Mouse (Mus musculus) liver, embryonic 11.5 days (tissue): ENCODE data around the gene Ofd1. TPM values are rescaled to one million over a fixed set of nuclear protein-coding genes. Genes with fewer than 3 reads are reported as not detected.

Source experiments
- ATAC-seq: fragments of 200-750 bp; cut with Nextera tagmentation; replicated peaks from 2 replicates; pipeline ENCODE4 v1.8.0; 2017; ENCODE audit warnings: moderate number of reproducible peaks, mild to moderate bottlenecking, moderate TSS enrichment, moderate library complexity; ENCODE audit not compliant: low FRiP score
- DNase-seq: peaks from one replicate; pipeline ENCODE4 v3.0.0-alpha.2; 2017; ENCODE audit warnings: low spot score
- H3K27ac ChIP-seq: fragments of 300-500 bp; sonication (generic); 2 replicates; pipeline ENCODE4 v1.5.1; 2014; ENCODE audit warnings: mild to moderate bottlenecking, low read depth, low read length, control low read depth
- H3K27me3 ChIP-seq: fragments of 300-500 bp; sonication (generic); replicated peaks from 2 replicates; pipeline ENCODE4 v1.6.1; 2014; ENCODE audit warnings: low read length, mixed read lengths; ENCODE audit not compliant: control insufficient read depth, insufficient read depth
- H3K36me3 ChIP-seq: fragments of 300-500 bp; sonication (generic); 2 replicates; pipeline ENCODE4 v1.6.1; 2014; ENCODE audit warnings: mild to moderate bottlenecking, low read length, moderate library complexity, mixed read lengths; ENCODE audit not compliant: control insufficient read depth, insufficient read depth
- H3K4me1 ChIP-seq: fragments of 300-500 bp; sonication (generic); replicated peaks from 2 replicates; pipeline ENCODE4 v1.6.1; 2014; ENCODE audit warnings: low read length, mixed read lengths; ENCODE audit not compliant: control insufficient read depth, insufficient read depth
- H3K4me2 ChIP-seq: fragments of 300-500 bp; sonication (generic); 2 replicates; pipeline ENCODE4 v1.6.1; 2014; ENCODE audit warnings: mild to moderate bottlenecking, control low read depth, moderate library complexity
- H3K4me3 ChIP-seq: fragments of 300-500 bp; sonication (generic); 2 replicates; pipeline ENCODE4 v1.5.1; 2014; ENCODE audit warnings: low read depth, low read length, control low read depth
- H3K9ac ChIP-seq: fragments of 300-500 bp; sonication (generic); 2 replicates; pipeline ENCODE4 v1.6.1; 2014; ENCODE audit warnings: low read depth, low read length, control low read depth
- H3K9me3 ChIP-seq: fragments of 300-500 bp; sonication (generic); 2 replicates; pipeline ENCODE4 v1.6.1; 2016; ENCODE audit warnings: low read length, inconsistent platforms, mixed read lengths; ENCODE audit not compliant: control insufficient read depth
- WGBS: fragments of 180-500 bp; shearing (Covaris S2); extraction: QIAGEN DNeasy Blood & Tissue Kit; methylation state at CpG from one replicate; pipeline ENCODE4 v1.1.7; 2014; 5-methylcytosine and 5-hydroxymethylcytosine counted together
- polyA plus RNA-seq: library from polyadenylated mRNA; unstranded; fragments of >200 nt; fragmentation: Nextera tagmentation; extraction: Ambion mirVana; gene quantifications from 2 replicates; pipeline ENCODE4 v1.2.1, GENCODE M21; 2014

Gene Ofd1
- polyA plus RNA-seq, 1 experiment from 2014 or later = 6.9 TPM

- no peaks in the 10 kb centered on the region for H3K9me3 ChIP-seq
- H3K4me1 ChIP-seq = no peaks in the 10 kb centered on the region
- WGBS = 66% methylated on average over 2 of the region's 2 CpGs
- ATAC-seq = no peak
- DNase-seq = no peak
- H3K4me2 ChIP-seq = no peak overlapping the region
- H3K36me3 ChIP-seq = no peaks in the 10 kb centered on the region
- no peak overlapping the region for H3K27ac ChIP-seq
- H3K9ac ChIP-seq = no peak overlapping the region
- peaks cover 4% of the 10 kb centered on the region; the same call in 1 of the 2 replicates for H3K27me3 ChIP-seq
- no peak overlapping the region for H3K4me3 ChIP-seq
Observed at GRCm38 (mm10) chrX:166353412-166353811, 87.1 kb downstream of the Ofd1 start.

GRCm38 (mm10) chrX:166351790-166352189 is 88.7 kb downstream of the Ofd1 start:
- WGBS = 29% methylated on average over 6 of the region's 6 CpGs
- Histone ChIP-seq H3K36me3 (no peaks in the 10 kb centered on the region), H3K27ac (no peak overlapping the region), H3K4me2 (no peak overlapping the region), H3K4me3 (no peak overlapping the region), H3K27me3 (peaks cover 4% of the 10 kb centered on the region; the same call in 1 of the 2 replicates), H3K4me1 (no peaks in the 10 kb centered on the region), H3K9ac (no peak overlapping the region), H3K9me3 (no peaks in the 10 kb centered on the region)
- ATAC-seq = peak; percentile 68; the same call in 1 of the 2 replicates
- no peak for DNase-seq

GRCm38 (mm10) chrX:166348634-166349033 is 91.9 kb downstream of the Ofd1 start:
- ATAC-seq (no peak), DNase-seq (no peak)
- Histone ChIP-seq H3K4me3 (no peak overlapping the region), H3K4me2 (no peak overlapping the region), H3K9me3 (no peaks in the 10 kb centered on the region), H3K27ac (no peak overlapping the region), H3K9ac (no peak overlapping the region), H3K27me3 (0 out of 2 replicates have a peak, but pooled peaks cover 4% of the 10 kb centered on the region), H3K36me3 (no peaks in the 10 kb centered on the region), H3K4me1 (no peaks in the 10 kb centered on the region)
- WGBS = 84% methylated on average over 4 of the region's 4 CpGs

DNA sequence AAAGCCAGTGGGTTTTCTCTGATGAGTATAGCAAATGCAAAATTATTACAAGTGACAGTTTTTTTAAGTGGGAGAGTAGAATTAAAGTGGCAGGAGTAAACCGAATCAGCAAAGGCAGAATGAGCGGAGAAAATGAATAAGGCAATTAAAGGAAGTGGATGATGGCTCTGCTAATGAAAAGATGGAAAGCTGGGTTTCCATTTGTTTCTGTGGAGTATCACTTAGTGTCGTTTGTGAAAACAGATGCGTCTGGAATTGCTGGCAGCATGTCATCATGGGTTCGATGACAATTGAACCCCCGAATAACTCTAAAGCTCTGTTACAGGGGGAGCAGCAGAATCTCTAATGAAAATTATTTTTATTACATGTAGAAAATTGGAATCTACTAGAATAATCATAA is 92.4 kb downstream of the Ofd1 start:
- Histone ChIP-seq H3K36me3 (no peaks in the 10 kb centered on the region), H3K4me1 (no peaks in the 10 kb centered on the region), H3K9ac (no peak overlapping the region), H3K4me2 (no peak overlapping the region), H3K4me3 (no peak overlapping the region), H3K27ac (no peak overlapping the region), H3K27me3 (0 out of 2 replicates have a peak, but pooled peaks cover 4% of the 10 kb centered on the region), H3K9me3 (no peaks in the 10 kb centered on the region)
- ATAC-seq (no peak), DNase-seq (no peak)
- 85% methylated on average over 6 of the region's 6 CpGs for WGBS

GRCm38 (mm10) chrX:166344228-166345015 is 96.1 kb downstream of the Ofd1 start:
- ATAC-seq = no peak
- H3K4me3 ChIP-seq = no peak overlapping the region

GRCm38 (mm10) chrX:166341795-166342194 is 98.7 kb downstream of the Ofd1 start:
- Histone ChIP-seq H3K4me1 (no peaks in the 10 kb centered on the region), H3K27me3 (no peaks in the 10 kb centered on the region; the same call in 1 of the 2 replicates), H3K36me3 (no peaks in the 10 kb centered on the region), H3K4me3 (no peak overlapping the region), H3K9ac (no peak overlapping the region), H3K27ac (no peak overlapping the region), H3K4me2 (no peak overlapping the region), H3K9me3 (no peaks in the 10 kb centered on the region)
- DNase-seq (no peak), ATAC-seq (no peak)
- 77% methylated on average over 6 of the region's 6 CpGs for WGBS

More at GRCm38 (mm10) chrX:166344228-166345015, 96.1 kb downstream of the Ofd1 start:
- no peak overlapping the region for H3K27ac ChIP-seq
- H3K9ac ChIP-seq = no peak overlapping the region
- 46% methylated on average over 10 of the region's 10 CpGs for WGBS
- 0 out of 2 replicates have a peak, but pooled peaks cover 2% of the 10 kb centered on the region for H3K27me3 ChIP-seq
- H3K9me3 ChIP-seq = no peaks in the 10 kb centered on the region
- H3K4me1 ChIP-seq = no peaks in the 10 kb centered on the region
- H3K36me3 ChIP-seq = no peaks in the 10 kb centered on the region
- peak overlapping the region; percentile 13; the same call in 1 of the 2 replicates for H3K4me2 ChIP-seq
- DNase-seq = no peak

Other genes with a start within 250 kb of the Ofd1 start
- gene Gpm6b, start 201.8 kb downstream of the Ofd1 start, polyA plus RNA-seq = 4.5 and 5.1 TPM in 2 replicates
- gene Trappc2, start 130 bp downstream of the Ofd1 start, polyA plus RNA-seq = 24.0 and 25.4 TPM in 2 replicates
- 46.2 and 46.6 TPM in 2 replicates for gene Rab9, start 39.2 kb upstream of the Ofd1 start, polyA plus RNA-seq
- 6.0 and 7.8 TPM in 2 replicates for gene Tceanc, start 77.9 kb upstream of the Ofd1 start, polyA plus RNA-seq
- gene Egfl6, start 145.0 kb upstream of the Ofd1 start, polyA plus RNA-seq = 2.3 and 2.8 TPM in 2 replicates